Mouse (Mus musculus) kidney, postnatal 36 days (tissue): ENCODE results near the gene Iqgap2.

ENCODE experiments used
- DNase-seq, 2 experiments: peaks; one replicate each; pipeline ENCODE4 v3.0.0; 2021 to 2022; ENCODE audit warnings: mixed read lengths in 2 of 2

The Iqgap2 gene

DNA sequence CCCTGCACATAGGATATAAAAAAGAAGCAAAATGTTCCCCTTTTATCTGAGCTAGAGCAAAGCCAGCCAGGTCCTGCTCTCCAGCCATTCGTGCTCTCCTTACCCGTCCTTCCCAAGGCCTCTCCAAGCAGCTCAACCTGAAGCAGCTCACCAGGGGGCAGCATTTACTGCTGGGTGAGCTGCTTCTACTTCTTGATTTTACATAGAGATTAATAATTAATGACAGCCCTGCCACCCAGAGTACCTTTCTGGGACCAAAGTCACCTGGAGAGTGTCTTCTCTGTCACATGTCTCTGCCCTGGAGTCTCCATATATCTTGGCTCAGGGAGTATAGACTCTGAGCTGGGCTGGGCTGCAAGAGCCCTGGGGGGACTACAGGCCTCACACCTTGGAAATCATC, 114.5 kb downstream of the Iqgap2 start:
- peak; percentile 84 to 90 for DNase-seq

DNA sequence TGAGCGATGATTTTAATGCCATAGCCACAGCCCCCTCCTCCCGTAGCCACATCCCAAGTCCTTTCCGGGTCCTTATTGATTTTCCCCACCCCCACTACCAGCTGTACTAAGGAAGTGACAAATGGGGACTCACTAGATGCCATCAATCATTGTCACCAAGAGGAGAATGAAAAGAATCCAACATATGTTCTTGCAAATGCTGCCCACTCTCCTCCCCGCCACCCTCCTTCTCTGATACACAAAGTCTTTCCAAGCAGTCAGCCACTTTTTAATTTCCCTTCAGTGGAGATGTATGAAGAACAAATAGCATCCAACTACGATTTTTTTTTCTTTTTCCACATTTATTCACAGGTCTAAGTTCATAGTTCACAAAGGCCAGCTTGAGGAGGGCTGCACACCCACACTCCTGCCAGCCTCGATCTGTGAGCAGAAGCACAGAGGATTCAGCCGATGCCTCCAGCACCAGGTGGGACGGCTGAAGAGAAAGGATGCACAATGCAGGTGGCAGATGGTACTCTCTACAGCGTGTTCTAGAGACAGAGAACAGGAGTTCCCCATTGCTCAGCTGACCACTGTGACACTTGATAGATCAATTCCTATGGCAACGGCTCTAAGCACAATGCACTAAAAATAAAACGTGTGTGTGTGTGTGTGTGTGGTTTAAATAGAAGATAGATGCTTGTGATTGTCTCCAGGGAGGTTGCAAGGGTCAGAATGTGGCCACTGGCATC, 116.6 kb downstream of the Iqgap2 start:
- no peak for DNase-seq

DNA sequence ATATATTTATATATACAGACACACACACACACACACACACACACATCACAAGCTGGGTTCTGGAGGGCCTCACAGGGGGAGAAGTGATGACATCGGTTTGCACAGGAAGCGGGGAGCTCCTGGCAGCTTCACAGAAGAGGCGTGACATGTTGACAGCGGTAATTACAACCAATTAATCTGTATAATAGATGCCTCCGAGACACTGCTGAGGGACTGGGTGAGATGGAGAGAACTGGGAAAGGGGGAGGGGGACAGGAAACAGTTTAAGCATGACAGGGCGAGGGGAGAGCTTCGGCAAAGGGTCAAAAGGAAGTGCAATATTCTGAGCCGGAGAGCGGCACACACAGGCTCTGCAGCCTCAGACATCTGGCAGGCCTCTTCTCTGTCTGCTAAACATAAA, 126.7 kb downstream of the Iqgap2 start:
- DNase-seq: peak in 1 of 2 experiments; percentile 61

DNA sequence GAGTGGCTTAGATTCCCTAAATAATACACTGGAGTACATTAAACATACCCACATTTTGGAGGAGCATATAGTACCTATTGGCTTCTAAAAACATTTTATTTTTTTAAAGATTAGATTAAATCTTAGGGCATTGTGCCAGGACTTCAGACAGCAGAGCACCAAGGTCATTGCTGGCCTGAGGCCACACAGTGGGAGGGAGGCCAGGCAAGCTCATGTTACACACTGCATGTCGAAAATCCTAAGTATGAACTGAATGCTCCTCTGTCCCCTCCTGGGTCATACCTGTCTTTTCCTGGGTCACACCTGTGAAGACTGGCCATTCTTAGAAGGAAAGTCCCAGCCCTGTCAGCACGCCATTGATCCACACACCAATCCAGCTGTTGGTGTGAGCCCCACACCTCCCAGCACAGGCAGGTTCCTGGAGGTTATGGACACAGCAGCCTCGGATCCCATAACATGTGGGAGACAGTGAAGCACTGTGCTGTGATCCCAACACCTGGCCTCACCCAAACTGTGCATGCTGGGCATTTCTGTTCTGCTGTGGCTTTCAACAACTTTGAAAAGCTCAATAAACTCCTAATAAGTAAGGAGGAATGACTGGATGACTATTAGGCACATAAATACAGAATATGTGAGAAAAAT, 127.7 kb downstream of the Iqgap2 start:
- DNase-seq: peak; percentile 56 to 66

- no peak for DNase-seq
These were observed 131.9 kb downstream of the Iqgap2 start for GRCm38 (mm10) chr13:95759810-95760209.

DNA sequence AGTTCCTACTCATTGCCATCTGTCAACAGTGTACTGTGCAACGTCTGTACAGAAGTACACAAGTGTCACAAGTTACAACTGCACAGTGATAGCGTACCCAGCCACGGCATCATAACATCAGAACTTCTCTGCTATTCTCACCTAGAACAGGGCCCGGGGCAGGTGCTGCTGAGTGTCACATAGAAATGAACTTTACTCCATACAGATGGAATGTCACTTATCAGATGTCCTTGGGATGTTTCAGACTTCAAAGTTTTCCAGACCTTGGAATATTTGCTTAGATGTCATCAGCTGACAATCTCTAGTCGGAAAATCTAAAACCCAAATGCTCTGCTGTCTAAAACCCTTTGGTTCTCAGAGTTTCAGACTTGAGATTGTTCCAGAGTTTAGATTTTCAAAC, 137.4 kb downstream of the Iqgap2 start:
- DNase-seq: no peak

DNA sequence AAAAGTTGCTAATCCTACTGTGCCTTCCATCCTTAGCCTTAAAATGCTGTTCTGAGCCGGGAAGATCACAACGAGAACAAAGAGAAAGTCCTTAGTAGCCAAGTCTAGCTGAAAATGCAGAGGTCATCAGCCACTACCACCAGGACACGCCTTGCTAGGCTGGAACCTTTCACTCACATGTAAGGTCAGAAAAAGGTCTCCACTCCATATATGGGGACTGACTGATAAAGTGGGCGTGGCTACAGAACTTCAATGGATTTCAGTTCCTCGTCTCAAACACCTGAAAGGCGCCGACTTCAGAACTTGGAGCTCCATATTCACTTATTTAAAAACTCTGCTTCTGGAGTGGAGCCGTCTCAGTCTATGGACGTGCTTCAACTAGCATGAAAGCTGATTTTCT, 139.3 kb downstream of the Iqgap2 start:
- no peak for DNase-seq

DNA sequence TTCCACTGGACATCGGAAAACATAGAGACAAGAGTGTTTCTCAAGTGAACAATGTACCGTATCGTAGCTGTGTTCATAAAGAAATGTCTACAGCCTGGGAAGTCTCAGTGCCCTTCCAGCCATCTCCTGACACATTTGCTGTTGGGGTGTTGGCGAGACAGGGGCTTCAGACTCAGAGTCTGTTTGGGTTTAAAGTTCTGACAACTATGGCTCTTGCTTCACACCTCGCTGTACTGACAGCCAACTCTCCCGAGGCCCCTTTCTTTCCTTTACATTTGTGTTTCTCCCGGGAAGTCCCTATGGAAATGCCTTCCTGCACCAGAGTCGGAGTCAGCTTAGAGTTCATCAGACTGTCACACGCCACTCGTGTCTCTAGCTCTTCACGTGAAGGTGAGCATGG, 144.2 kb downstream of the Iqgap2 start:
- DNase-seq: no peak

GRCm38 (mm10) chr13:95747101-95747500, 144.6 kb downstream of the Iqgap2 start:
- DNase-seq: no peak

GRCm38 (mm10) chr13:95746509-95746908, 145.2 kb downstream of the Iqgap2 start:
- peak; percentile 31 to 75 for DNase-seq

- DNase-seq: no peak
These were observed 146.3 kb downstream of the Iqgap2 start for GRCm38 (mm10) chr13:95745451-95745850.

- no peak for DNase-seq
These were observed 148.7 kb downstream of the Iqgap2 start for GRCm38 (mm10) chr13:95742881-95743466.

DNA sequence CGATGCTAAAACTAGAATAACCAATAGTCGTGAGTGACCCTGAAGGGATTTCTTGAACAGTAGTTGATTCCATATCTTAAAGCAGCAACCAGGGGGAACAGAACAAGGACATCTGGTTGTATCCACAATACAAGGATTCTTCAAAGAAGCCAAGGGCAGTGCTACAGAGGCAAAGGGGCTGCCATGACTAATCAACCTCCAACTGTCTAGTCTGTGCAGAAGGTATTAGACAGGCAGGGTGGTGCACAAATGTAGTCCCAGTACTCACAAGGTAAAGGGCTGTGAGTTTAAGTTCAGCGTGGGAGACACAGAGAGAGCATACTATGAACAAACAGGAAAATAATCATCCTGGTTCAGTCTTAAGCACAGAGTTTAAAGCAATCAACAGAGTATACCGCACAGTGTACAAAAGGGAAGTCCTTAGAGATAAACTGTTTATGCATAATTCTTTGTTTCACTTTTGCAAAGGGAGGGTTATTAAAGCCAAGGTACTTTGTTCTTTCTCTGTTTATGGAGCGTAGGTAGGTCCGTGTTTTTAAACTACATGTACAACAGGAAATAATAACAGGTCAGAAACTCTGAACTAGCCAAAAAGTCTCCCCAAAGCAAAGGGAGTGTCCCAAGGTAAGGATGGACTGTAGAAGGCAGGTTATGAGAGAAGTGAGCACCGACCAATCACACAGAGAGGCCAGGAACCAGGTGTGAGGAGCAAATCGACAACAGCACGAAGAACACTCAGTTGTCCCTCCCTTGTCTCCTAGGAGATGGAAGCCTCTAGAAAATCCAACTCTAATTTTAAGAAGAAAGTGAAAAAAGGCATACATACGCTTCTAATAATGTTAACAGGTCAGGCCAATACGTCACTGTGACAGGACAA, 149.7 kb downstream of the Iqgap2 start:
- no peak for DNase-seq

GRCm38 (mm10) chr13:95739651-95740050, 152.1 kb downstream of the Iqgap2 start:
- DNase-seq: no peak

GRCm38 (mm10) chr13:95730491-95730890, 161.2 kb downstream of the Iqgap2 start:
- no peak for DNase-seq

- DNase-seq: peak; percentile 59 to 78
These were observed 172.1 kb downstream of the Iqgap2 start for GRCm38 (mm10) chr13:95719320-95720232.

DNA sequence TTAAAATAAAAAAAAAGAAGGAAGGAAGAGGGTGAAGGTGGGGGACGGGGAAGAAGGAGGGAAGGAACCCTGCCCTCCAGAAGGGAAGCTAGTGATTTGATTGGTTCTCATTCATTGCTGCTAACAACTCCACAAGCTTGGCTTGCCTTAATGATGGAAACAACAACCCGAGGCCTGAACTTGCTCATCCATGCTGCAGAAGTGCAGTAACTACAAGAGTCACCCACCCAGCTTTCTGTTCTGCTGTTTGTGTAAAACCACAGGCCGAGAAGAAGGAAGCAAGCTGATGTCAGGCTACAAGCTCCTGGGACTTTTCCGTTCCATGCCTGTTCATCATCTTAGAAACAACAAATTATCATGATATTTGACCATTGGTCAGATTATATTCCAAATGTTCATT, 176.4 kb downstream of the Iqgap2 start:
- no peak for DNase-seq

- no peak for DNase-seq
These were observed 177.3 kb downstream of the Iqgap2 start for GRCm38 (mm10) chr13:95714271-95714975.

- DNase-seq: no peak
These were observed 179.0 kb downstream of the Iqgap2 start for GRCm38 (mm10) chr13:95712570-95713268.

DNA sequence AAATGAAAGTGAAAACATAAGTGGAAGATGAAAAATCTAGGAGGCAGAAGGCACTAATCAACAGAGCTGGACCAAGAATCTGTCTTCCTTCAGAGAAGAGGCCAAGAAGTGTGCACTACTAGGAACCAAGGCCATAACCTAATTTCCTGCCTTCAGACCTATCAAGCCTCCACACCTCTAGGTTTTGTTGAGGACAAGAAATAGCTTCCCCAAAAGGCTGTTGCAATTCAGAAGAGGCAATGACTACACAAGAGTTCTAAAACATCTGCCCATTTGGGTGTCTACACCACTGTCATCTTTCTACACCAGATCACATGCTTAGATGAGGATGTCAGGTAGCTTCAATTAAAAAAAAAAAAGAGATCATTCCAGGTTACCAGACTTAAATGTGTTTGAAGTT, 179.7 kb downstream of the Iqgap2 start:
- DNase-seq: no peak

GRCm38 (mm10) chr13:95705589-95705988, 186.1 kb downstream of the Iqgap2 start:
- no peak for DNase-seq
